Mouse (Mus musculus) kidney, embryonic 15.5 days (tissue): Measurements from ENCODE around the gene Abracl. TPM values are rescaled to one million over a fixed set of nuclear protein-coding genes. Genes with fewer than 3 reads are reported as not detected.

Experiments
- ATAC-seq: fragments of 200-750 bp; cut with Nextera tagmentation; replicated peaks from 2 replicates; pipeline ENCODE4 v1.8.0; 2017; ENCODE audit warnings: moderate TSS enrichment; ENCODE audit not compliant: low FRiP score
- H3K27ac ChIP-seq: fragments of 300-500 bp; sonication (generic); 2 replicates; pipeline ENCODE4 v1.5.1; 2015; ENCODE audit warnings: mild to moderate bottlenecking, inconsistent platforms
- H3K27me3 ChIP-seq: fragments of 300-500 bp; sonication (generic); 2 replicates; pipeline ENCODE4 v1.6.1; 2015; ENCODE audit warnings: inconsistent platforms
- H3K36me3 ChIP-seq: fragments of 300-500 bp; sonication (generic); 2 replicates; pipeline ENCODE4 v1.6.1; 2015; ENCODE audit warnings: inconsistent platforms
- H3K4me1 ChIP-seq: fragments of 300-500 bp; sonication (generic); 2 replicates; pipeline ENCODE4 v1.6.1; 2015; ENCODE audit warnings: inconsistent platforms
- H3K4me2 ChIP-seq: fragments of 300-500 bp; sonication (generic); 2 replicates; pipeline ENCODE4 v1.6.1; 2015; ENCODE audit warnings: moderate library complexity, mild to moderate bottlenecking, inconsistent platforms
- H3K4me3 ChIP-seq: fragments of 300-500 bp; sonication (generic); replicated peaks from 2 replicates; pipeline ENCODE4 v1.5.1; 2015; ENCODE audit warnings: mild to moderate bottlenecking, inconsistent platforms
- H3K9ac ChIP-seq: fragments of 300-500 bp; sonication (generic); 2 replicates; pipeline ENCODE4 v1.6.1; 2015; ENCODE audit warnings: mild to moderate bottlenecking, inconsistent platforms
- H3K9me3 ChIP-seq: fragments of 300-500 bp; sonication (generic); replicated peaks from 2 replicates; pipeline ENCODE4 v1.6.1; 2016; ENCODE audit warnings: inconsistent platforms
- WGBS: fragments of 180-500 bp; shearing (Covaris S2); methylation state at CpG from one replicate; pipeline ENCODE4 v1.1.7; 2015; ENCODE audit warnings: mixed read lengths; 5-methylcytosine and 5-hydroxymethylcytosine counted together
- polyA plus RNA-seq: library from polyadenylated mRNA; unstranded; fragments of >200 nt; fragmentation: Nextera tagmentation; extraction: Ambion mirVana; gene quantifications from 2 replicates; pipeline ENCODE4 v1.2.1, GENCODE M21; 2015

Gene Abracl
- polyA plus RNA-seq, 1 experiment from 2014 or later = 128 TPM

GRCm38 (mm10) chr10:18020443-18020842 lies 2.6 kb downstream of the Abracl start:
- H3K9me3 ChIP-seq = no peaks in the 10 kb centered on the region
- no peaks in the 10 kb centered on the region for H3K27me3 ChIP-seq
- H3K36me3 ChIP-seq = peaks cover 28% of the 10 kb centered on the region
- ATAC-seq = no peak
- WGBS = 92% methylated on average over 7 of the region's 7 CpGs
- H3K4me3 ChIP-seq = no peak overlapping the region
- H3K4me1 ChIP-seq = peaks cover 9% of the 10 kb centered on the region; the same call in 1 of the 2 replicates
- no peak overlapping the region for H3K4me2 ChIP-seq
- no peak overlapping the region for H3K27ac ChIP-seq
- no peak overlapping the region for H3K9ac ChIP-seq

GRCm38 (mm10) chr10:18011761-18012160 lies 11.3 kb downstream of the Abracl start:
- H3K9me3 ChIP-seq = no peaks in the 10 kb centered on the region
- H3K9ac ChIP-seq = no peak overlapping the region
- no peak for ATAC-seq
- H3K4me2 ChIP-seq = no peak overlapping the region
- WGBS = 69% methylated on average over 5 of the region's 5 CpGs
- no peak overlapping the region for H3K4me3 ChIP-seq
- H3K27me3 ChIP-seq = no peaks in the 10 kb centered on the region
- no peak overlapping the region for H3K27ac ChIP-seq
- peaks cover 37% of the 10 kb centered on the region for H3K36me3 ChIP-seq
- no peaks in the 10 kb centered on the region for H3K4me1 ChIP-seq

GRCm38 (mm10) chr10:18009744-18010143 lies 13.3 kb downstream of the Abracl start:
- Histone ChIP-seq H3K4me1 (no peaks in the 10 kb centered on the region), H3K4me2 (no peak overlapping the region), H3K27ac (no peak overlapping the region), H3K36me3 (peaks cover 21% of the 10 kb centered on the region), H3K9me3 (no peaks in the 10 kb centered on the region), H3K4me3 (no peak overlapping the region), H3K27me3 (no peaks in the 10 kb centered on the region), H3K9ac (no peak overlapping the region)
- WGBS = 87% methylated on average over 1 of the region's 1 CpGs
- ATAC-seq = no peak

- H3K9ac ChIP-seq = no peak overlapping the region
- H3K4me2 ChIP-seq = no peak overlapping the region
- ATAC-seq = no peak
These were observed 15.0 kb downstream of the Abracl start for GRCm38 (mm10) chr10:18008118-18008517.

GRCm38 (mm10) chr10:18007243-18007642 lies 15.8 kb downstream of the Abracl start:
- H3K27me3 ChIP-seq = no peaks in the 10 kb centered on the region
- H3K9me3 ChIP-seq = no peaks in the 10 kb centered on the region
- H3K9ac ChIP-seq = no peak overlapping the region
- H3K4me2 ChIP-seq = no peak overlapping the region
- H3K27ac ChIP-seq = no peak overlapping the region
- 90% methylated on average over 3 of the region's 3 CpGs for WGBS
- H3K4me3 ChIP-seq = no peak overlapping the region
- ATAC-seq = no peak
- H3K4me1 ChIP-seq = no peaks in the 10 kb centered on the region
- peaks cover 15% of the 10 kb centered on the region for H3K36me3 ChIP-seq

More at GRCm38 (mm10) chr10:18008118-18008517, 15.0 kb downstream of the Abracl start:
- no peaks in the 10 kb centered on the region for H3K9me3 ChIP-seq
- H3K4me3 ChIP-seq = no peak overlapping the region
- H3K36me3 ChIP-seq = peaks cover 15% of the 10 kb centered on the region
- H3K27me3 ChIP-seq = no peaks in the 10 kb centered on the region
- H3K4me1 ChIP-seq = no peaks in the 10 kb centered on the region
- H3K27ac ChIP-seq = no peak overlapping the region

- Histone ChIP-seq H3K27me3 (no peaks in the 10 kb centered on the region), H3K4me2 (no peak overlapping the region), H3K36me3 (peaks cover 15% of the 10 kb centered on the region), H3K4me3 (no peak overlapping the region), H3K9me3 (no peaks in the 10 kb centered on the region), H3K9ac (no peak overlapping the region), H3K27ac (no peak overlapping the region), H3K4me1 (no peaks in the 10 kb centered on the region)
- 86% methylated on average over 1 of the region's 1 CpGs for WGBS
- ATAC-seq = no peak
These were observed 16.3 kb downstream of the Abracl start for GRCm38 (mm10) chr10:18006756-18007155.

GRCm38 (mm10) chr10:18005136-18005955 lies 17.7 kb downstream of the Abracl start:
- Histone ChIP-seq H3K4me2 (no peak overlapping the region), H3K4me3 (no peak overlapping the region), H3K36me3 (peaks cover 7% of the 10 kb centered on the region), H3K4me1 (no peaks in the 10 kb centered on the region), H3K9me3 (no peaks in the 10 kb centered on the region), H3K9ac (no peak overlapping the region), H3K27me3 (no peaks in the 10 kb centered on the region), H3K27ac (no peak overlapping the region)
- no peak for ATAC-seq
- WGBS = 89% methylated on average over 7 of the region's 7 CpGs

- no peak overlapping the region for H3K27ac ChIP-seq
- H3K4me1 ChIP-seq = no peaks in the 10 kb centered on the region
- no peaks in the 10 kb centered on the region for H3K9me3 ChIP-seq
- ATAC-seq = no peak
- no peak overlapping the region for H3K4me3 ChIP-seq
- no peak overlapping the region for H3K4me2 ChIP-seq
- 70% methylated on average over 12 of the region's 12 CpGs for WGBS
- H3K36me3 ChIP-seq = no peaks in the 10 kb centered on the region
- H3K27me3 ChIP-seq = no peaks in the 10 kb centered on the region
- H3K9ac ChIP-seq = no peak overlapping the region
These were observed 19.0 kb downstream of the Abracl start for GRCm38 (mm10) chr10:18003966-18004637.

GRCm38 (mm10) chr10:17990576-17990975 lies 32.5 kb downstream of the Abracl start:
- Histone ChIP-seq H3K9ac (no peak overlapping the region), H3K36me3 (no peaks in the 10 kb centered on the region), H3K4me1 (no peaks in the 10 kb centered on the region), H3K4me3 (no peak overlapping the region), H3K27me3 (no peaks in the 10 kb centered on the region), H3K4me2 (no peak overlapping the region), H3K9me3 (no peaks in the 10 kb centered on the region), H3K27ac (no peak overlapping the region)
- WGBS = 87% methylated on average over 4 of the region's 4 CpGs
- ATAC-seq = no peak

- no peaks in the 10 kb centered on the region for H3K9me3 ChIP-seq
- 73% methylated on average over 6 of the region's 6 CpGs for WGBS
- no peak overlapping the region for H3K4me3 ChIP-seq
- H3K4me2 ChIP-seq = no peak overlapping the region
- no peaks in the 10 kb centered on the region for H3K36me3 ChIP-seq
- ATAC-seq = no peak
- no peaks in the 10 kb centered on the region for H3K4me1 ChIP-seq
- H3K9ac ChIP-seq = no peak overlapping the region
- H3K27me3 ChIP-seq = no peaks in the 10 kb centered on the region
- no peak overlapping the region for H3K27ac ChIP-seq
These were observed 34.0 kb downstream of the Abracl start for GRCm38 (mm10) chr10:17989136-17989535.

- H3K4me3 ChIP-seq = no peak overlapping the region
- WGBS = 84% methylated on average over 8 of the region's 8 CpGs
- no peaks in the 10 kb centered on the region for H3K36me3 ChIP-seq
- no peak for ATAC-seq
- H3K27me3 ChIP-seq = no peaks in the 10 kb centered on the region
- H3K4me2 ChIP-seq = no peak overlapping the region
- H3K9me3 ChIP-seq = no peaks in the 10 kb centered on the region
- no peak overlapping the region for H3K27ac ChIP-seq
- no peak overlapping the region for H3K9ac ChIP-seq
- H3K4me1 ChIP-seq = no peaks in the 10 kb centered on the region
These were observed 35.2 kb downstream of the Abracl start for GRCm38 (mm10) chr10:17987823-17988423.

DNA sequence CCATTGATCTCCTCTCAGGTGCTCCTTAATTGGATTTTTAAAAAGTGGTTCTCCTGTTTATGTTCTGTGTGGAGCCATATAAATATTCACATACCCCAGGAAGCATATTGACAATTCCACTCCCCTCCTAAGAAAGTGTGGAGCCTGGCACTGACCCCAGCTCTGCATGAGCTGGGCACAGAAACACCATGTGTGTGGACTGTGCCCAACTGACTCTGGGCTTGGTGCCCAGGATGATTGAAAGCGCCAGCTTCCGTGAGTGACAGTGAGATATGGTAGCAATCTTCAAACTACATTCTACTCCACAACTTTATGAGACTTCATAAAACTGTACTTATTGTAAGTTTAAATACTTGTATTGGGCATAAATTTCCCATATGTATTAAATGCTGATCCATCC lies 39.8 kb downstream of the Abracl start:
- H3K4me1 ChIP-seq = no peaks in the 10 kb centered on the region
- H3K27me3 ChIP-seq = no peaks in the 10 kb centered on the region
- no peaks in the 10 kb centered on the region for H3K9me3 ChIP-seq
- no peak for ATAC-seq
- 97% methylated on average over 2 of the region's 2 CpGs for WGBS
- no peak overlapping the region for H3K9ac ChIP-seq
- no peak overlapping the region for H3K4me2 ChIP-seq
- no peak overlapping the region for H3K27ac ChIP-seq
- H3K36me3 ChIP-seq = no peaks in the 10 kb centered on the region
- no peak overlapping the region for H3K4me3 ChIP-seq
